Mouse (Mus musculus): ENCODE measurements around the gene Hnrnph2.

Gene Hnrnph2

GRCm38 (mm10) chrX:134600659-134601379 lies at the start of gene Hnrnph2, which contains the start of gene Gla:
Gene Hnrnph2, plus strand, starts transcription at chrX:134601179.
Gene Gla, minus strand, starts transcription at chrX:134601125.
- peak; percentile 42 for DNase-seq (ENCODE audit: low spot score)

GRCm38 (mm10) chrX:134553326-134553725 lies 47.7 kb upstream of the Hnrnph2 start:
- DNase-seq (ENCODE audit: low spot score): no peak

GRCm38 (mm10) chrX:134554425-134554824 lies 46.6 kb upstream of the Hnrnph2 start:
- DNase-seq (ENCODE audit: low spot score): no peak

DNA sequence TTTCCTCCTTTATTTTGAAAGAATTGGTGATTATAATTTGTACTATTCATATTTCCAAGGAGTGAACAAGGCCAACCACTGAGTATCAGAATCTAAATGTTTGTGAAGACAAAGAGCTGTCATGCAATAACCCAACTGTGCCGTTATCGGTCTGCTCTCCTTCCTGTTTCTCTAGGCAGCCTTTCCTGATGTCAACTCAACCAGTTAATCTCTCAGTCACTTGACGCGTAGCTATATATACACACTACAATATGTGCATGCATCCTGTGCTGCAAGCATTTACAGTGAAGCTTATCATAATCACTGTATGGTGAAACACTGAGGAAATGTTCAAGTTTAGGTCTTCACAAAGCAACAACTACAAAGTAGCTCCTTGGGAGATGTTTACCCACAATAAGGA lies 36.7 kb upstream of the Hnrnph2 start:
- no peak for DNase-seq (ENCODE audit: low spot score)

DNA sequence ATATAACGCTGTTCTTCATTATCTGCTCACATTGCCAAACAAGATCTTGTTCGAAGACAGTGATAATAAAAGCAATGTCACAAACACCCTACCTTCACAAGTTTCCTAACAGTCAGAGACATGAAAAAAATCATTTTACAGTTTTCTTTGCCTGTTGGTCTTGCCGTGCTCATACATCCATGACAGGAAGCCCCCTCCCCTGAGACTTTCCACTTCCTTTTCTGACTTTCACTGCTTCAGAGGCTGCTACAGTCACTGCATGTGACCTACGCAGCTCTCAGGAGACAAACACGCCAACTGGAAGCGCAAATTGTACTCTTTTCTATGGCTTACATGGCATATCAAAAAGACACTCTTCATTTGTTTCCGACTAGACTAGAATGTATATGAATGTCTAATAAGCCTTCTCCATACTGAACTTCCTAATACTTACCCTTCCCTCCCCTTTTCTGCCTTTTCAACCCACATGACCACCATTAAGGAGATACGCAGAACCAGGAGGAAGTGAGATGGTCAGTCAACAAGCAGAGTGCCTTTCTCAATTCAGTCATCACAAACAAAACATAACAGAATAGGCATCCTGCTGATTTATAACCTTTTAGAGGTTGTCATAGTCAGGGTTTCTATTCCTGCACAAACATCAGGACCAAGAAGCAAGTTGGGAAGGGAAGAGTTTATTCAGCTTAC lies 34.3 kb upstream of the Hnrnph2 start:
- DNase-seq (ENCODE audit: low spot score): no peak

GRCm38 (mm10) chrX:134577896-134578295 lies 23.1 kb upstream of the Hnrnph2 start:
- DNase-seq (ENCODE audit: low spot score): no peak

- DNase-seq (ENCODE audit: low spot score): no peak
Measured at GRCm38 (mm10) chrX:134580528-134581305, 20.3 kb upstream of the Hnrnph2 start.

GRCm38 (mm10) chrX:134582270-134582669 lies 18.7 kb upstream of the Hnrnph2 start:
- DNase-seq (ENCODE audit: low spot score): no peak

DNA sequence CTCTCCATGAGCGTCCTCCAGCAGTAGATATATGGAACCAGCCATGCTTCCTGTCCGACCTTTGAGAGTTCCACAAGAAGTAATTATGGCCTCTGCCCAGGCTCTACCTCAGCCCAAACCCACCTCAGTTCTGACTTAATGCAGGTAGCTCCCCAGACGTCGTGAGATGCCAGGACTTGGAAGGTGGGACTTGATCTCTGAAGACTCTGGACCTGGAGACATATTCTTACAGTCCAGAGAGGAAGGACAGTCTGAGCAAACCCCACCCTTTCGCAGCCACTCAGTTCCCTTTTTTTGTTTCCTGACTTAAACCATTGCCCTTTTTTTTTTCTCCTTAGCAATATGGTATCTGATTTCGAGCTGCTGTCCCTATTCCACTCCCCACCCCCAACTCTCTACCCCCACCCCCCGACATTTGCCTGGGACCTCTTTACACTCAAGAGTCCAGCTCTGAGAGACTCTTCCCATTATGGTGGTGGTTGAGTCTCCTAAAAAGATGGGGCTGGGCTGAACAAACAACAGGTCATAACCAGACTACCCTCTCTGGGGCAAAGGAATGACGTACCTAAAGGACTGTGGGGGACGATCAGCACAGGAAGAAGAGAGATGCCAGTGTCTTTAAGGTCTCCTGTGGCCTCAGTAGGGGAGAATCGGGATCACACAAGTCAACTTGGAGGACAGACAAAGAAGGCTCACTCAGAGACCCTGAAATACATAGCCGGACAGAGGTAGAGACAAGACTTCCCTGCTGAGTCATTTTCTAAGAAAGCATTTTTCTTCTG lies 17.9 kb upstream of the Hnrnph2 start, which contains the start of gene Btk:
Gene Btk, minus strand, starts transcription at position 683 of the 782 bp plus-strand sequence.
- DNase-seq (ENCODE audit: low spot score): no peak

DNA sequence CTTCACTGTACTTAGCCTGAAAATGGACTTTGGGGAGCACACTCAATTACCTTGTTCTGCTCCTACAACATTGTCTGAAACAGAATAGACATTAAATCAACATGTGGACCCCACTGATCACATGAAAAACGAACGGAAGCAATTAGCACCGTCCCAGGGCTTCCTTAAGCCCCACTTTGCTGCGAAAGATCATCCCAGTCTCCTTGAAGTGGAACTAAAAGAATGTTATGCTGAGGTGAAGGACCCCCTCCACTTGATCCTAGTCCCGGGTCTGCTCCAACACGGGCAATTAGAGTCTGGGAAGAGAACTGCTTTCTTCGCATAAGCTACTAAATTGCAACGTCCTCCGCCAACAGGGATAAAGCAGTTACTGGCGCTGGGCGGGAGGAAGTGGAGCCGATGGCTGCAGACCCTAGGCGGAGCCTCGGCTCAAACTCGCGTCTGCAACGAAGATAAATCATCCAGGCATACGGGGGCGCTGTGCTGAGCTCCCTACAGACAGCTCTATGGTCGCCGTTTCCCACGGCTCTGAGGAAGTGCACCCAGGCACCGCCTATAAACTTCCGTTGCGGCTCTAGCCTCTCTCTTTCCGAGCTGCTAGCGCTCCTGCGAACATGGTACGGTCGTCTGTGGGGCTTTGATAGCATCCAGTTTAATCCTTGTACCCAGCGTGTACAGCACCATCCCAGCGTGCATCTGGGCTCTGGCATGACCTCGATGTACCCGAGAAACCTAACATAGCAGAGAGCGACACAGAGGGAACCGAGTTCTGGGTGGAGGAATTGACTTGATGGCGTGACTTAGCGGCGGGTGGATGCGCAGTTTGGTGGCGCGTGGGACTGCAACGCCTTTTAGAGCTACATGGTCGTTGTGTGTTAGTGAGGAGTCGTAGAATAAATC lies 15.6 kb upstream of the Hnrnph2 start, which contains the start of gene Rpl36a:
Gene Rpl36a, plus strand, starts transcription at position 552 of the 900 bp plus-strand sequence.
- DNase-seq (ENCODE audit: low spot score): peak; percentile 41

- no peak for DNase-seq (ENCODE audit: low spot score)
Measured at GRCm38 (mm10) chrX:134586447-134586846, 14.5 kb upstream of the Hnrnph2 start.

- DNase-seq (ENCODE audit: low spot score): no peak
Measured at GRCm38 (mm10) chrX:134588261-134588660, 12.7 kb upstream of the Hnrnph2 start.

GRCm38 (mm10) chrX:134588997-134589396 lies 12.0 kb upstream of the Hnrnph2 start:
- DNase-seq (ENCODE audit: low spot score): no peak

- DNase-seq (ENCODE audit: low spot score): no peak
Measured at GRCm38 (mm10) chrX:134589836-134590235, 11.1 kb upstream of the Hnrnph2 start.

GRCm38 (mm10) chrX:134599922-134600565 lies 935 bp upstream of the Hnrnph2 start:
- DNase-seq (ENCODE audit: low spot score): no peak

DNA sequence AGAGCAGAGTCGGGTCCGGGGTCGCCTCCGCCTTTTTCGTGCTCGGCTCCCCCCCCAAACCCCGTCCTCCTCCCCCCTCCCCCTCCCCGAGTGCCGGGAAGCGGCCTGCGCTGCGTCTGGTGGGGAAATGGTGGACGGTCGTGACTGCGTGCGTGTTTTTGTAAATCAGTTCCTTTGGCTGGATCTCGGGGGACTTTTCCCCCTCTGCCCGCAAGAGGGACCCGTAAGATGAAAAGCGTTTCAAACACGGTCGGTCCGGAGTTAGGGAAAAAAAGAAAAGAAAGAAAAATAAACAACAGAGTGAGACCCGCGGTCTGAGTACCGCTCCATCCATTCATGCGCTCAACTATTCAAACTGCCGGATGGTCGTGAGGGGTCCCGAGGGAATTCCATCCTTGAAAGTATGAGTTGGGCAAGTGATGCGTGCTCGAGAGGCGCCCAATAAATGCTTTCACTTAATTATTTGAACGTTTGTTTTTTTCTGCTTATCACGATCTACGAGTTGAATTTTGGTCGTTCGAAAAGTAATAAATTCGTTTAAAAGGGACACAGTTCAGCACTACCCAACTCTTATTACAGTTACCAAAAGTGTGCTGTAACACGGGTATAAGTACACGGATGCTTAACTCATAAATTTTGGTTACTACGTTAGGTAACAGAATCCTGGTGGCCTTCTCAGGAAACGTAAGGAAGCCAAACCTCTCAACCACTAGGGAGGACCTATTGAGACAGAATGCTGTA lies 571 bp downstream of the Hnrnph2 start:
- no peak for DNase-seq (ENCODE audit: low spot score)

GRCm38 (mm10) chrX:134609472-134609871 lies 8.5 kb downstream of the Hnrnph2 start:
- DNase-seq (ENCODE audit: low spot score): no peak

GRCm38 (mm10) chrX:134610984-134611383 lies 10.0 kb downstream of the Hnrnph2 start:
- no peak for DNase-seq (ENCODE audit: low spot score)

DNA sequence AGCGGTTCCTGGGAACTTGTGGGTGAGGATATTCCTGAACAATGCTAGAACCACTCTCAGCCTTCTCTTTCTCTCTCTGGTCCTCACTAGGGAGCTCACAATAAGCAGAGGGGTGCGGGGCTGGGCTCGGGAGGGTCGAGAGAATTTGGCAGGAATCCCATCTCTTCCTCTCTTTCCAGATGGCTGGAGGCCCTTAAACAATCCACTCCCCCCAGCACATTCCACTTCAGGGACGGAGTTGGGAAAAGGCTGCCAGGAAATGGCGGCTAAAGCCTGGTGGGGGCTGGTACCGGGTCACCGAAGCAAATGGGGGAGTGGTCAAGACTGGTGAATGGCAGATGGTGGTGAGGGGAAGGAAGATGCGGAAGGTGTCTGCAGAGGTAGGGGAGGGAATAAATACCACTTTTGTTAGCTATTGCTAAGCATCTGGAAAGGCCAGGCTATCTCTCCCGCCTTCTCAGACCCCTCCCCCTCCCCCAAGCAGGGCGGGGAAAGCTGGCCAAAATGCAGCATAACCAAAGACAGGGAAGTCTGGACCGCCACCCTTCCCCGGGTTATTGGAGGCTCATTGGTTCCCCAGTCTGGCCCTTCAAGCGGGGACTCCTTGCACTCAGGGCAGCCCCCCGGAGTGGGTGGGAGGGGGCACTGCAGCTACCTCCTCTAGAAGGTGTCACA lies 11.4 kb downstream of the Hnrnph2 start:
- DNase-seq (ENCODE audit: low spot score): no peak

Measured in urinary bladder, postnatal 10 days (tissue).